Mouse (Mus musculus) cerebellum, postnatal 25 days (tissue): ENCODE measurements around the gene Polr1a.

Experiments used
- DNase-seq, 2 experiments: peaks; one replicate each; pipeline ENCODE4 v3.0.0; 2021; ENCODE audit warnings: mixed read lengths in 2 of 2

The Polr1a gene

GRCm38 (mm10) chr6:71950592-71950991 lies 41.7 kb downstream of the Polr1a start:
- DNase-seq, result peak in 1 of 2 experiments; percentile 39

GRCm38 (mm10) chr6:71951192-71951591 lies 42.3 kb downstream of the Polr1a start:
- DNase-seq, result no peak

GRCm38 (mm10) chr6:71962119-71962518 lies 53.3 kb downstream of the Polr1a start:
- no peak for DNase-seq

GRCm38 (mm10) chr6:71962706-71963105 lies 53.9 kb downstream of the Polr1a start:
- no peak for DNase-seq

- DNase-seq, result no peak
These were observed 54.7 kb downstream of the Polr1a start for GRCm38 (mm10) chr6:71963561-71963960.

- peak in 1 of 2 experiments; percentile 6 for DNase-seq
These were observed 57.9 kb downstream of the Polr1a start for GRCm38 (mm10) chr6:71966683-71967303.

- peak in 1 of 2 experiments; percentile 30 for DNase-seq
These were observed 59.0 kb downstream of the Polr1a start for GRCm38 (mm10) chr6:71967847-71968246.

GRCm38 (mm10) chr6:71969459-71969858 lies 60.6 kb downstream of the Polr1a start:
- no peak for DNase-seq

- DNase-seq, result peak in 1 of 2 experiments; percentile 7
These were observed 61.3 kb downstream of the Polr1a start for GRCm38 (mm10) chr6:71970154-71970553.

GRCm38 (mm10) chr6:71976592-71976991 lies 67.7 kb downstream of the Polr1a start:
- no peak for DNase-seq

- DNase-seq, result no peak
These were observed 71.3 kb downstream of the Polr1a start for GRCm38 (mm10) chr6:71980165-71980564.

- DNase-seq, result no peak
These were observed 71.7 kb downstream of the Polr1a start for GRCm38 (mm10) chr6:71980587-71980986.

GRCm38 (mm10) chr6:71981450-71981849 lies 72.6 kb downstream of the Polr1a start:
- no peak for DNase-seq

- no peak for DNase-seq
These were observed 77.1 kb downstream of the Polr1a start for GRCm38 (mm10) chr6:71985984-71986383.

- no peak for DNase-seq
These were observed 78.8 kb downstream of the Polr1a start for GRCm38 (mm10) chr6:71987546-71988248.

- DNase-seq, result peak in 1 of 2 experiments; percentile 89
These were observed 80.9 kb downstream of the Polr1a start for GRCm38 (mm10) chr6:71989647-71990351.

GRCm38 (mm10) chr6:71990371-71990837 lies 81.6 kb downstream of the Polr1a start:
- DNase-seq, result peak; percentile 84 to 92

- peak; percentile 75 to 79 for DNase-seq
These were observed 82.5 kb downstream of the Polr1a start for GRCm38 (mm10) chr6:71991190-71991932.

GRCm38 (mm10) chr6:71991933-71992325 lies 83.1 kb downstream of the Polr1a start:
- DNase-seq, result no peak

- DNase-seq, result no peak
These were observed 85.2 kb downstream of the Polr1a start for GRCm38 (mm10) chr6:71994004-71994403.

GRCm38 (mm10) chr6:71995081-71995480 lies 86.2 kb downstream of the Polr1a start:
- DNase-seq, result no peak

GRCm38 (mm10) chr6:71997215-71997614 lies 88.4 kb downstream of the Polr1a start:
- peak; percentile 81 to 82 for DNase-seq
